Mouse (Mus musculus): ENCODE measurements around the gene Ildr1. TPM values are rescaled to one million over a fixed set of nuclear protein-coding genes. Genes with fewer than 3 reads are reported as not detected.

The Ildr1 gene
- polyA plus RNA-seq, 1 experiment, result 0.77 TPM

GRCm38 (mm10) chr16:36708751-36709150 lies 15.0 kb downstream of the Ildr1 start:
- Histone ChIP-seq H3K4me3 (replicated peaks; ENCODE audit: insufficient read depth, low read depth, low read length) (no peak overlapping the region), H3K4me1 (ENCODE audit: control insufficient read depth, insufficient read depth, low read length) (no peaks in the 10 kb centered on the region), H3K27ac (ENCODE audit: insufficient read depth, low read length) (no peak overlapping the region), H3K27me3 (ENCODE audit: control insufficient read depth, insufficient read depth, low read length) (no peaks in the 10 kb centered on the region)
- no peak for DNase-seq
- WGBS, result 87% methylated on average over 7 of the region's 7 CpGs
- no peak for TF ChIP-seq CTCF (IDR thresholded peaks at IDR 0.05; ENCODE audit: borderline replicate concordance, insufficient read depth, low read depth, low read length)
- TF ChIP-seq POLR2A (IDR thresholded peaks at IDR 0.05; ENCODE audit: borderline replicate concordance, insufficient read depth, low read length), result no peak

GRCm38 (mm10) chr16:36709405-36709804 lies 15.6 kb downstream of the Ildr1 start:
- WGBS, result 93% methylated on average over 17 of the region's 17 CpGs
- DNase-seq, result no peak
- Histone ChIP-seq H3K27ac (ENCODE audit: insufficient read depth, low read length) (no peak overlapping the region), H3K4me1 (ENCODE audit: control insufficient read depth, insufficient read depth, low read length) (no peaks in the 10 kb centered on the region), H3K27me3 (ENCODE audit: control insufficient read depth, insufficient read depth, low read length) (no peaks in the 10 kb centered on the region), H3K4me3 (replicated peaks; ENCODE audit: insufficient read depth, low read depth, low read length) (no peak overlapping the region)
- TF ChIP-seq POLR2A (IDR thresholded peaks at IDR 0.05; ENCODE audit: borderline replicate concordance, insufficient read depth, low read length) (no peak), CTCF (IDR thresholded peaks at IDR 0.05; ENCODE audit: borderline replicate concordance, insufficient read depth, low read depth, low read length) (no peak)

- Histone ChIP-seq H3K27me3 (ENCODE audit: control insufficient read depth, insufficient read depth, low read length) (no peaks in the 10 kb centered on the region), H3K27ac (ENCODE audit: insufficient read depth, low read length) (no peak overlapping the region), H3K4me3 (replicated peaks; ENCODE audit: insufficient read depth, low read depth, low read length) (no peak overlapping the region), H3K4me1 (ENCODE audit: control insufficient read depth, insufficient read depth, low read length) (no peaks in the 10 kb centered on the region)
- 95% methylated on average over 2 of the region's 2 CpGs for WGBS
- DNase-seq, result no peak
- TF ChIP-seq CTCF (IDR thresholded peaks at IDR 0.05; ENCODE audit: borderline replicate concordance, insufficient read depth, low read depth, low read length), result no peak
- no peak for TF ChIP-seq POLR2A (IDR thresholded peaks at IDR 0.05; ENCODE audit: borderline replicate concordance, insufficient read depth, low read length)
Measured at GRCm38 (mm10) chr16:36710794-36711193, 17.0 kb downstream of the Ildr1 start.

GRCm38 (mm10) chr16:36711760-36712159 lies 18.0 kb downstream of the Ildr1 start:
- TF ChIP-seq CTCF (IDR thresholded peaks at IDR 0.05; ENCODE audit: borderline replicate concordance, insufficient read depth, low read depth, low read length), result no peak
- TF ChIP-seq POLR2A (IDR thresholded peaks at IDR 0.05; ENCODE audit: borderline replicate concordance, insufficient read depth, low read length), result no peak
- Histone ChIP-seq H3K4me1 (ENCODE audit: control insufficient read depth, insufficient read depth, low read length) (no peaks in the 10 kb centered on the region), H3K27ac (ENCODE audit: insufficient read depth, low read length) (no peak overlapping the region), H3K27me3 (ENCODE audit: control insufficient read depth, insufficient read depth, low read length) (no peaks in the 10 kb centered on the region), H3K4me3 (replicated peaks; ENCODE audit: insufficient read depth, low read depth, low read length) (no peak overlapping the region)
- WGBS, result 89% methylated on average over 12 of the region's 12 CpGs
- DNase-seq, result no peak

- Histone ChIP-seq H3K27ac (ENCODE audit: insufficient read depth, low read length) (no peak overlapping the region), H3K27me3 (ENCODE audit: control insufficient read depth, insufficient read depth, low read length) (no peaks in the 10 kb centered on the region), H3K4me1 (ENCODE audit: control insufficient read depth, insufficient read depth, low read length) (no peaks in the 10 kb centered on the region), H3K4me3 (replicated peaks; ENCODE audit: insufficient read depth, low read depth, low read length) (no peak overlapping the region)
- DNase-seq, result no peak
- 89% methylated on average over 4 of the region's 4 CpGs for WGBS
- TF ChIP-seq CTCF (IDR thresholded peaks at IDR 0.05; ENCODE audit: borderline replicate concordance, insufficient read depth, low read depth, low read length), result no peak
- TF ChIP-seq POLR2A (IDR thresholded peaks at IDR 0.05; ENCODE audit: borderline replicate concordance, insufficient read depth, low read length), result no peak
Measured at GRCm38 (mm10) chr16:36717481-36717880, 23.7 kb downstream of the Ildr1 start.

DNA sequence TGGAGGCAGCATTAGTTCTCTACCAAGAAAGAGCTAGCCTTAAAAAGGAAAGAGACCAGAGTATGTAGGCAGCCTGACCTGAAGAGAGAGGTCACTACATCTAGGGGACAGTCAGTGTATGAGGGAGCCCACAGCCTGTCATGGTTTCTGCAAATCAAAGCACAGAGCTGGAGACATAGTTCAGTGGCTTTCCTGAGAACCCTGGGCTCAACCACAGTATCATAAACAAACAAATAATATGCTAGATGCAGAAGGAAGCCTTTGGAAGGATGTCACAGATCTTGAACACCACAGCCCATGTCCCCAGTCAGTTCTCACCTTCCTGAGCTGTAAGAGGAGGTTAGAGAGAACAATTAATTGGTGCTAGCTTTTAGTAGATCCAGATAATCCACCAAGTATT lies 24.9 kb downstream of the Ildr1 start:
- H3K4me1 ChIP-seq (ENCODE audit: control insufficient read depth, insufficient read depth, low read length), result no peaks in the 10 kb centered on the region
- H3K27ac ChIP-seq (ENCODE audit: insufficient read depth, low read length), result no peak overlapping the region
- no peaks in the 10 kb centered on the region for H3K27me3 ChIP-seq (ENCODE audit: control insufficient read depth, insufficient read depth, low read length)
- TF ChIP-seq CTCF (IDR thresholded peaks at IDR 0.05; ENCODE audit: borderline replicate concordance, insufficient read depth, low read depth, low read length) (no peak), POLR2A (IDR thresholded peaks at IDR 0.05; ENCODE audit: borderline replicate concordance, insufficient read depth, low read length) (no peak)
- DNase-seq, result no peak
- H3K4me3 ChIP-seq (replicated peaks; ENCODE audit: insufficient read depth, low read depth, low read length), result no peak overlapping the region

DNA sequence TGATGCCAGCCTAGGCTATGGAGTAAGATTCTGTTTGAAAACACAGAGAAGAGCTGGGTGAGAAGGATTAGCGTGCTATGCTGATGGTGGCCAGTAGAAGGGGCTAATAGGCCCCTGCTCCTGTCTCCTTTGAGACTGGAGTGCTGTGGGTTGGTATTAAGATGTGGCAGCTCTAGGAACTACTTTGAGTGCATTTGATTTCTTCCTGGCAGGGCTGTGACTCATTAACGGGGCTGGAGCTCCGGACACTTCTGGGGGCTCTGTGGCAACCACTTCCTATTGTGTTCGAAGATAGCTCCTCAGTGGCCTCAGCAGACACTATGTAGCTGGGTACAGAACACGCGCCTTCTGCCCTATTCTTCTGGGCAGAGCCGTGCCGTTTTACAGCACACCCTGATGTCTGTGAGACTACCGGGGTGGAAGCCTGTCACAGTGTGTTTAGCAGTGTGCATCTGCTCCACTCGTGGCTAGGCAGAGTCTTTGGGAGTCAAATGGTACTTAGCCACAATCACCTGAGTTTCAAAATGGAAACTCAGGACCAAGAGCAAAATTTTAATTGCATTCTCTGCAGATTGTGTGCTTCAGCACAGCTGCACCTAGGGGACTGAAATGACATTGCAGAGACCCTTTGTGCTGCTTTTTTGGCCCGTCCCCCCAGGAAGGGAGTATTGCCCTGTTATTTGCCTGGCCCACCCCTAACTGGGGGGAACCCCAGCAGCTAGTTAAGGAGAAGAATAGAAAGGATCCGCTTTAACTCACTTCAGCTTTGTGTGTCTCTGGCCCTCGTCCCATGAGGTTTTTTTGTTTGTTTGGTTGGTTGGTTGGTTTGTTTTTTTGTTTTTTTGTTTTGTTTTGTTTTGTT lies 26.6 kb downstream of the Ildr1 start:
- no peak overlapping the region for H3K4me3 ChIP-seq (replicated peaks; ENCODE audit: insufficient read depth, low read depth, low read length)
- WGBS, result 54% methylated on average over 13 of the region's 13 CpGs
- TF ChIP-seq POLR2A (IDR thresholded peaks at IDR 0.05; ENCODE audit: borderline replicate concordance, insufficient read depth, low read length) (no peak), CTCF (IDR thresholded peaks at IDR 0.05; ENCODE audit: borderline replicate concordance, insufficient read depth, low read depth, low read length) (no peak)
- H3K4me1 ChIP-seq (ENCODE audit: control insufficient read depth, insufficient read depth, low read length), result no peaks in the 10 kb centered on the region
- H3K27ac ChIP-seq (ENCODE audit: insufficient read depth, low read length), result no peak overlapping the region
- H3K27me3 ChIP-seq (ENCODE audit: control insufficient read depth, insufficient read depth, low read length), result no peaks in the 10 kb centered on the region
- no peak for DNase-seq

DNA sequence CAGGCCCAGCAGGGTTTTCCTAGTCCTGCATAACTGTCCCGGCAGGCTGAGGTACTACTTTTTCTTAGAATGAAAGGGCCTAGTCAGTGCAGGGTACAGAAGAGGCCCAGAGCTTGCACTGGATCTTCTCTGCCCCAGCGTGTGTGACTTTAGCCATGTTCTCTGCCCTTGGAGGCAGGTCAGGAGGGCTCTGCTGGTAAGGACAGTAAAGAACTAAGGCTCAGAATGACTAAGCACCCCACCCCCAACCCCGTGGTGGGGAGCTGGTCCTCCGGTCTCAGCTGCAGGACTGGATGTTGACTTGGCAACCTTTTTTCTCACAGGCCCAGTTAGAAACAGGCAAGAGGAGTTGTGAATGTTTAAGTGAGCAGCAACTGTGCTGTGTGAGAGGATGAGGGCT lies 29.0 kb downstream of the Ildr1 start:
- no peak for DNase-seq
- TF ChIP-seq CTCF (IDR thresholded peaks at IDR 0.05; ENCODE audit: borderline replicate concordance, insufficient read depth, low read depth, low read length) (no peak), POLR2A (IDR thresholded peaks at IDR 0.05; ENCODE audit: borderline replicate concordance, insufficient read depth, low read length) (no peak)
- Histone ChIP-seq H3K27me3 (ENCODE audit: control insufficient read depth, insufficient read depth, low read length) (no peaks in the 10 kb centered on the region), H3K4me1 (ENCODE audit: control insufficient read depth, insufficient read depth, low read length) (no peaks in the 10 kb centered on the region), H3K27ac (ENCODE audit: insufficient read depth, low read length) (no peak overlapping the region), H3K4me3 (replicated peaks; ENCODE audit: insufficient read depth, low read depth, low read length) (no peak overlapping the region)
- WGBS, result 20% methylated on average over 4 of the region's 4 CpGs
